Mouse (Mus musculus) right cerebral cortex, postnatal 10 days (tissue): ENCODE results near the gene Mynn.

Source experiments
- DNase-seq, 2 experiments: peaks; one replicate each; pipeline ENCODE4 v3.0.0; 2021; ENCODE audit warnings: low spot score in 2 of 2

Gene Mynn

DNA sequence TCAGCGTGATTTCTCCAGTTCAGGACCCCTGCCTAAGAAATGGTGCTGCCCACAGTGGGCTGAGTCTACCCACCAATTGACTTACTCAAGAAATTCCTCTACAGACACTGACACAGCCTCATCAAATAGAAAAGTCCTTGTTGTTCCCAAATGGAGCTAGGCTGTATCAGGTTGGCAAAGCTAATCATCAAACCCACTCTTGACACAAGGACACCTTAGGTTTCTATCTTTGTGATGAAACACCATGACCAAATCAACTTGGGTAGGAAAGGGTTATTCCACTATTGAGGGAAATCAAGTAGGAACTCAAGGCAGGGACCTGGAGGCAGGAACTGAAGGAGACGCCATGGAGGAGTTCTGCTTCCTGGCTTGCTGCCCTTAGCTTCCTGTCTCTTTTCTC, 42.3 kb downstream of the Mynn start, which contains the start of gene Lrriq4:
Gene Lrriq4, plus strand, starts transcription at position 301 of the 400 bp plus-strand sequence.
- DNase-seq, result no peak

DNA sequence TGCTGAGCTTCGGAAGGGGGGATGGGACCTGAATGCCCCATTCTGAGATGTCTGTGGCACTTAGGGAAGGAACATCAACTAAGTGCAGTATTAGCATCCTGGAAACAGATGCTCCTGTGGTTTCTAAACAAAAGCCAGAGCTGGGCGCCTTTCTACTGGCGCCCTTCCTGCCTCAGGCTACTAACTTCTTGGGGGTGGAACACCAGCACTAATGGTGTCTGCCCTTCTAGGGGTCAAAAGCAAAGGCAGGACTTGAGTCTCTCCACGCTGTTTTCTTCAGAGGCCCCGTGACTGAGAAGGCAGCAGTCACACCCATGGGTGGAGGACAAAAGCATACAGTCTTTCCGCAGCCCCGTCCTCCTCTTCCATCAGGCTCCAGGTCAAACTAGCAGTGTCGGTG, 44.9 kb downstream of the Mynn start:
- DNase-seq, result no peak

DNA sequence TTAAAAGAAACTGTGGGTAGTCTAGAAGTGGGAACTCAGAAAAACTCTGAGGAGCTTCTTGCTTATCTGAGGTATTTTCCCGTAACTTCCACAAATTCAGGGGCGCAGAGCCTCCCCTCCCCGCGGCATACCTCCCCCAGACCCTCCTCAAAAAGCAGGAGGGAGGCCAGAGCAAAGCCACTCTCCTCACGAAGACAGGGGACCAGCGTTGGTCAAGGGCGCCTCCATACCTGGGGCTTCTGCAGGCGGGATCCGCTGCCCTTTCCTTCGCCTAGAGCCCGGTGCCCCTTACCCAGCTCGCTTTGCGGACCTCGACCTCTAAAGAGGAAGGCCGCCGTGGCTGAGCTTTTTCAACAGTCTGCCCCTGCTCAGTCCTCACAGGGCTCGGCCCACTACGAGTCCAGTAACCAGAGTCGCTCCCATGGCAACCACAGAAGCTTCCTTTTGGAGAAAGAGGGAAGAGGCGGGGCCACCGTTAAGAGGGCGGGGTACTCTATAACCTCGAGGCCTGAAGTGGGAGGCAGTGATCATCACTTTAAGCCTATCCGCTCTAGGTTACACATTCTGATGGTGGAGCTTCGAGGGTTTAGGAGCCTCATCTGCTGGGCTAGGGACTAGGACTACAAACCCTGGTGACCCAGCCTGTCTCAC, 45.7 kb downstream of the Mynn start, which contains the start of gene Lrrc34:
Gene Lrrc34, minus strand, starts transcription at position 430 of the 651 bp plus-strand sequence.
- peak; percentile 66 to 68 for DNase-seq

DNA sequence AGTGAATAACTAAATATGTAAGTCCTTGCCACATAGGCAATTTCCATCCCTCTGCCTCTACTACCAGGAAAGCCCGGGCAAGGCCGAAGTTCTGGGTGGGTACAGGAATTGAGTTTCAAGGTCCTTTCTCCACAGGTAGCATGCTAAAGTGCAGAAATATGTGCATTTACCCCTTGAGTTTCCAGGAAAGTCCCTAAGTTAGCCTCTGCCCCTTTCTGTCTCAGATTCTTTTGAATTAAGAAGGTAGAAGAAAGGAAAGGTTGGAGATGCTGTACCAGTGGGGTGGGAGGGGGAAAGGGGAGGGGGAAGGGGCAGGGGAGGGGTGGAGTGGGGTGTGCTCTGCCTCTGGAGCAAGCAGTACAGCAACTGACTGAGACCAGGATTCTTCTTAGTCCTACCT, 46.6 kb downstream of the Mynn start:
- DNase-seq, result no peak

DNA sequence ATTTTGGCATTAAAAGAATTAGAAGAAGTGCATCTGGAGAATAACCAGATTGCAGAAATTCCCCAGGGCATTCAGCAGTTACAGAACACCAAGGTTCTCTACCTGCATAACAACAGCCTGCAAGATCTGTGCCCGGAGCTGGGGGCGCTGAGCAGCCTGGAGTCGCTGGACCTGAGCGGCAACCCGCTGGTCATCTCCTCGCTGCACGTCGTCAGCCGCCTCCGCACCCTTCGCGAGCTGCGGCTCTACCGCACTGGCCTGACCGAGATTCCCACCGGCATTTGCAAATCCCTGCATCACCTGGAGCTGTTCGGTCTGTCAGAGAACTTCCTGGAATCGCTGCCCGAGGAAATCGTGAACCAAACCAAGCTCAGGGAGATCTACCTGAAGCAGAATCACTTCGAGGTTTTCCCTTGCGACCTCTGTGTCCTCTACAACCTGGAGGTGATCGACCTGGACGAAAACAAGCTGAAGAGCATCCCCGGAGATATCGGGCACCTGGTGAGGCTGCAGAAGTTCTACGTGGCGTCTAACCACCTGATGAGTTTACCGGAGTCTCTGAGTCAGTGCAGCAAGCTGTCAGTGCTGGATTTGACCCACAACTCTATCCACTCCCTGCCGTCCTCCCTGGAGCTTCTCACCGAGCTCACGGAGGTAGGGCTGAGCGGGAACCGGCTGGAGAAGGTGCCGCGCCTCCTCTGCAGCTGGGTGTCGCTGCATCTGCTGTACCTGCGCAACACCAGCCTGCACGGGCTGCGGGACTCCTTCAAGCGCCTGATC, 48.4 kb downstream of the Mynn start:
- peak in 1 of 2 experiments; percentile 25 for DNase-seq

DNA sequence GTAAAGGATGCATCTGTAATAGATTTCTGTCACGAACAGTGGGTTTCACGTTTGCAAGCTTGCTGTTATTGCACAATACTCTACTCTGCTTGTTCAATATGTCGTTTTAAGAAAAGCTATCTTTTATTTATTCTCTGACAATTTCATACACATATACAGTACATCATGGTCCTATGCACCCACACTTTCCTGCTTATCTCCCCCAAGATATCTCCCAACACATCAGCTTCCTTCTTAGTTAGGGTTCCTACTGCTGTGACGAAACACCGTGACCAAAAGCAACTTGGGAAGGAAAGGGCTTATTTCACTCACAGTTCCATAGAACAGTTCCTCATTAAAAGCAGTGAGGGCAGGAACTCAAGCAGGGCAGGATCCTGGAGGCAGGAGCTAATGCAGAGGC, 54.1 kb downstream of the Mynn start:
- DNase-seq, result no peak

DNA sequence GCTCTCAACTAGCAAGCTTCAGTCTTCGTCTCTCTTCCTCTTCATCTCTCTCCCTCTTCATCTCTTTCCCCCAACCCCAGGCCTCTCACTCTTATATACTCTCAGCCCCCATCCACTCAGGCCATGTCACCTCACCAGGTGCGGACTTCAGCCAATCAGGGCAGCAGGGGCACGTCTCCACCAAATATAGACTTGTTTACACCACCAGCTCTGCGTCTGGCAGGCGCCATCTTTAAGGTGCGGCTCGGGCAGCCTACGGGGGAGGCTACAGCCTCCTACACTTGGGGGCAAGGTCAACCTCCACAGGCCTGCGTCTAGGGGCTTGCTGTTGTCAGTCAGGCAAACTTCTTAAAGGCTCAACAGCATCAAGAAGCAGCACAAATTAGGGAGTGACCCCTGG, 56.6 kb downstream of the Mynn start:
- no peak for DNase-seq
